Mouse (Mus musculus) C2C12 (cell line): ENCODE results near the gene Cdh4. TPM values are rescaled to one million over a fixed set of nuclear protein-coding genes. Genes with fewer than 3 reads are reported as not detected.

ENCODE experiments used
- H3K27me3 ChIP-seq: one replicate; pipeline ENCODE4 v1.6.1; 2011; ENCODE audit not compliant: control insufficient read depth, insufficient read depth, insufficient read length
- H3K36me3 ChIP-seq: one replicate; pipeline ENCODE4 v1.6.1; 2011; ENCODE audit not compliant: control insufficient read depth, insufficient read depth
- H3K4me3 ChIP-seq: one replicate; pipeline ENCODE4 v1.5.1; 2011; ENCODE audit warnings: mild to moderate bottlenecking, control low read depth; ENCODE audit not compliant: poor library complexity, insufficient read depth, severe bottlenecking
- H3K79me2 ChIP-seq: one replicate; pipeline ENCODE4 v1.6.1; 2011; ENCODE audit not compliant: control insufficient read depth, insufficient read depth
- H3K79me3 ChIP-seq: one replicate; pipeline ENCODE4 v1.6.1; 2011; ENCODE audit warnings: low read depth, control low read depth
- H3ac ChIP-seq: one replicate; pipeline ENCODE3; 2011; ENCODE audit warnings: low read depth; ENCODE audit not compliant: control insufficient read depth, insufficient read length
- CEBPB ChIP-seq: IDR thresholded peaks from one replicate; pipeline ENCODE4 v1.6.1; 2011; ENCODE audit warnings: low read depth, mild to moderate bottlenecking, control low read depth, moderate library complexity
- CTCF ChIP-seq: IDR thresholded peaks from one replicate; pipeline ENCODE4 v1.5.1; 2011; ENCODE audit not compliant: control insufficient read depth, insufficient read depth, insufficient read length
- FOSL1 ChIP-seq: IDR thresholded peaks from one replicate; pipeline ENCODE4 v1.8.0; 2011; ENCODE audit warnings: mild to moderate bottlenecking, low read length; ENCODE audit not compliant: poor library complexity, insufficient read depth, severe bottlenecking
- MAX ChIP-seq: IDR thresholded peaks from one replicate; pipeline ENCODE4 v1.6.1; 2011; ENCODE audit warnings: mild to moderate bottlenecking, control low read depth
- MYOD1 ChIP-seq: IDR thresholded peaks from one replicate; pipeline ENCODE4 v1.6.1; 2011; ENCODE audit warnings: low read depth; ENCODE audit not compliant: control insufficient read depth, insufficient read length
- MYOG ChIP-seq: IDR thresholded peaks from one replicate; pipeline ENCODE4 v1.6.1; 2011; ENCODE audit not compliant: control insufficient read depth, insufficient read length; ENCODE audit errors: extremely low read depth
- USF1 ChIP-seq: IDR thresholded peaks from one replicate; pipeline ENCODE4 v1.6.1; 2011; ENCODE audit warnings: low read depth, mild to moderate bottlenecking, control low read depth, moderate library complexity
- polyA plus RNA-seq: library from polyadenylated mRNA; unstranded; fragments of >200 nt; fragmentation: generic; extraction: Trizol; gene quantifications from one replicate; pipeline ENCODE4 v1.2.1, GENCODE M21; 2012; ENCODE audit warnings: missing spikeins

The Cdh4 gene
- polyA plus RNA-seq, 1 experiment, result not detected

- peaks cover 7% of the 10 kb centered on the region for H3K27me3 ChIP-seq
- TF ChIP-seq MAX (no peak), CEBPB (no peak), CTCF (no peak), MYOD1 (no peak), FOSL1 (no peak), MYOG (no peak), USF1 (no peak)
- no peak overlapping the region for H3K4me3 ChIP-seq
- H3ac ChIP-seq, result no peak overlapping the region
- H3K36me3 ChIP-seq, result no peaks in the 10 kb centered on the region
- no peaks in the 10 kb centered on the region for H3K79me2 ChIP-seq
- H3K79me3 ChIP-seq, result no peaks in the 10 kb centered on the region
Measured at GRCm38 (mm10) chr2:179849732-179850131, 407.5 kb downstream of the Cdh4 start.

GRCm38 (mm10) chr2:179852169-179852568 is 409.9 kb downstream of the Cdh4 start:
- H3K36me3 ChIP-seq, result no peaks in the 10 kb centered on the region
- TF ChIP-seq CEBPB (no peak), MYOD1 (no peak), FOSL1 (no peak), CTCF (no peak), MYOG (no peak), USF1 (no peak), MAX (no peak)

GRCm38 (mm10) chr2:179852862-179853261 is 410.6 kb downstream of the Cdh4 start:
- Histone ChIP-seq H3ac (no peak overlapping the region), H3K4me3 (no peak overlapping the region), H3K79me3 (no peaks in the 10 kb centered on the region), H3K27me3 (peaks cover 7% of the 10 kb centered on the region), H3K79me2 (no peaks in the 10 kb centered on the region), H3K36me3 (no peaks in the 10 kb centered on the region)
- TF ChIP-seq USF1 (no peak), CTCF (no peak), MYOG (no peak), CEBPB (no peak), MYOD1 (no peak), MAX (no peak), FOSL1 (no peak)

More at GRCm38 (mm10) chr2:179852169-179852568, 409.9 kb downstream of the Cdh4 start:
- Histone ChIP-seq H3K79me2 (no peaks in the 10 kb centered on the region), H3K4me3 (no peak overlapping the region), H3ac (no peak overlapping the region), H3K27me3 (peaks cover 7% of the 10 kb centered on the region), H3K79me3 (no peaks in the 10 kb centered on the region)

- TF ChIP-seq MYOD1 (no peak), MAX (no peak), CEBPB (no peak), CTCF (no peak), MYOG (no peak), USF1 (no peak), FOSL1 (no peak)
- no peak overlapping the region for H3ac ChIP-seq
- H3K79me3 ChIP-seq, result no peaks in the 10 kb centered on the region
Measured at GRCm38 (mm10) chr2:179853892-179854291, 411.7 kb downstream of the Cdh4 start.

GRCm38 (mm10) chr2:179857086-179857485 is 414.9 kb downstream of the Cdh4 start:
- Histone ChIP-seq H3K79me3 (no peaks in the 10 kb centered on the region), H3K36me3 (no peaks in the 10 kb centered on the region), H3ac (no peak overlapping the region), H3K4me3 (no peak overlapping the region), H3K79me2 (no peaks in the 10 kb centered on the region), H3K27me3 (peaks cover 3% of the 10 kb centered on the region)
- no peak for TF ChIP-seq CTCF
- no peak for TF ChIP-seq CEBPB
- TF ChIP-seq MYOG, result no peak
- no peak for TF ChIP-seq USF1
- no peak for TF ChIP-seq MYOD1
- TF ChIP-seq FOSL1, result no peak
- no peak for TF ChIP-seq MAX

More at GRCm38 (mm10) chr2:179853892-179854291, 411.7 kb downstream of the Cdh4 start:
- Histone ChIP-seq H3K27me3 (peaks cover 7% of the 10 kb centered on the region), H3K4me3 (no peak overlapping the region), H3K36me3 (no peaks in the 10 kb centered on the region), H3K79me2 (no peaks in the 10 kb centered on the region)

GRCm38 (mm10) chr2:179862676-179863075 is 420.4 kb downstream of the Cdh4 start:
- H3K4me3 ChIP-seq, result no peak overlapping the region
- no peak for TF ChIP-seq MAX
- TF ChIP-seq FOSL1, result no peak
- no peak for TF ChIP-seq USF1
- no peak for TF ChIP-seq MYOD1
- no peak for TF ChIP-seq CEBPB
- TF ChIP-seq CTCF, result no peak
- no peak for TF ChIP-seq MYOG
- no peaks in the 10 kb centered on the region for H3K79me2 ChIP-seq

More at GRCm38 (mm10) chr2:179862676-179863075, 420.4 kb downstream of the Cdh4 start:
- H3K79me3 ChIP-seq, result no peaks in the 10 kb centered on the region
- H3K27me3 ChIP-seq, result no peaks in the 10 kb centered on the region
- no peaks in the 10 kb centered on the region for H3K36me3 ChIP-seq
- H3ac ChIP-seq, result no peak overlapping the region
